Comparison of ENCODE assay signal across 14 mouse cellular contexts in genomic region chr2:59463428-59464182, GRCm38 (mm10). TPM values are rescaled to one million over a fixed set of nuclear protein-coding genes. Genes with fewer than 3 reads are reported as not detected.
A peak's percentile ranks its signal among the peaks of the same experiment; 100 is the strongest.
DNase-seq lines count a peak whose midpoint lies in the region; ATAC-seq lines count a peak whose summit lies in the region.
"Had no signal": no experiment of that assay in that cellular context is flagged by ENCODE, and none has a peak within 500 bp of the region (broad histone marks: within the 10 kb centered on the region; RNA-seq: fewer than 3 reads in every experiment).

No protein-coding gene starts in this region.

- H3K9me3 ChIP-seq in hindbrain, embryonic 13.5 days: no peaks in the 10 kb centered on the region; the same call in 1 of the 2 replicates
- no peaks in the 10 kb centered on the region for H3K9me3 ChIP-seq in hindbrain, embryonic 10.5 days
- H3K9me3 ChIP-seq: G1E had no signal

- no peak overlapping the region for H3K4me2 ChIP-seq in hindbrain, embryonic 13.5 days
- H3K4me2 ChIP-seq: heart, embryonic 13.5 days; limb, embryonic 12.5 days had no signal

- no peak overlapping the region for H3K4me3 ChIP-seq in hindbrain, embryonic 13.5 days
- no peak overlapping the region for H3K4me3 ChIP-seq in hindbrain, embryonic 10.5 days
- H3K4me3 ChIP-seq: heart, embryonic 13.5 days; limb, embryonic 12.5 days had no signal

- no peak overlapping the region for H3K9ac ChIP-seq in hindbrain, embryonic 13.5 days
- H3K9ac ChIP-seq: heart, embryonic 13.5 days; limb, embryonic 12.5 days had no signal

- H3K36me3 ChIP-seq in hindbrain, embryonic 13.5 days: no peaks in the 10 kb centered on the region
- H3K36me3 ChIP-seq in hindbrain, embryonic 10.5 days: no peaks in the 10 kb centered on the region
- H3K36me3 ChIP-seq: G1E; heart, embryonic 13.5 days; limb, embryonic 12.5 days had no signal

- DNase-seq in hindbrain, embryonic 10.5 days (ENCODE audit: low spot score): no peak
- peak; percentile 23 for DNase-seq in retina, adult 2 months (ENCODE audit: low read depth, low spot score)
- no peak for DNase-seq in retina, postnatal 1 day
- peak; percentile 88 for DNase-seq in cerebellum, postnatal 10 days
- no peak for DNase-seq in liver
- DNase-seq: adrenal gland, adult 8-10 months; kidney, adult 2 months; thymus, adult 2 months had no signal

- WGBS in hindbrain, embryonic 13.5 days: 62% methylated on average over 12 of the region's 12 CpGs
- WGBS in hindbrain, embryonic 10.5 days: 83% methylated on average over 12 of the region's 12 CpGs

- peak; percentile 57; the same call in 1 of the 2 replicates for ATAC-seq in hindbrain, embryonic 13.5 days (ENCODE audit: low FRiP score)
- no peak for ATAC-seq in CD4-positive, CD25-positive, alpha-beta regulatory T cell, adult 4 months

- no peaks in the 10 kb centered on the region for H3K27me3 ChIP-seq in hindbrain, embryonic 13.5 days
- H3K27me3 ChIP-seq in hindbrain, embryonic 10.5 days (ENCODE audit: insufficient read depth, poor library complexity, severe bottlenecking): peaks cover 8% of the 10 kb centered on the region; the same call in 1 of the 2 replicates
- H3K27me3 ChIP-seq: heart, embryonic 13.5 days; limb, embryonic 12.5 days had no signal

- no peak overlapping the region for H3K27ac ChIP-seq in hindbrain, embryonic 13.5 days
- no peak overlapping the region for H3K27ac ChIP-seq in hindbrain, embryonic 10.5 days
- H3K27ac ChIP-seq: heart, embryonic 13.5 days; limb, embryonic 12.5 days had no signal

- H3K4me1 ChIP-seq in hindbrain, embryonic 13.5 days (replicated peaks): 0 out of 2 replicates have a peak, but pooled peaks cover 3% of the 10 kb centered on the region
- H3K4me1 ChIP-seq in hindbrain, embryonic 10.5 days (replicated peaks): peaks cover 6% of the 10 kb centered on the region
- H3K4me1 ChIP-seq: limb, embryonic 12.5 days had no signal

RNA-seq across cellular contexts. Expression of gene Dapl1, which starts 20.8 kb away (rescaled TPM):
- 1.6 TPM in 1 of 2 replicates, not detected in the other for polyA plus RNA-seq in hindbrain, embryonic 13.5 days (2015; fragmentation: Nextera tagmentation; extraction: Ambion mirVana)
- polyA plus RNA-seq in hindbrain, embryonic 10.5 days (2016; fragmentation: Nextera tagmentation; extraction: Ambion mirVana): 1.4 and 1.6 TPM in 2 replicates
- polyA plus RNA-seq in CD4-positive, CD25-positive, alpha-beta regulatory T cell, adult 4 months (2017; shearing (Covaris generic)): 10 to 100 TPM; 20.9 to 26.8 TPM
- polyA plus RNA-seq: G1E; heart, embryonic 13.5 days; liver, embryonic 16.5 days had no signal

Comparison
In these comparisons a context has a peak if more than half of its experiments do, and no peak if none do; other contexts are left out.
1. DNase-seq: peak in retina, adult 2 months (single experiment) and cerebellum, postnatal 10 days (2 of 2); none in hindbrain, embryonic 10.5 days (single experiment), retina, postnatal 1 day (single experiment) and liver (single experiment).